Mouse (Mus musculus) G1E (cell line): ENCODE results near the gene Irf3. TPM values are rescaled to one million over a fixed set of nuclear protein-coding genes. Genes with fewer than 3 reads are reported as not detected.

Source experiments
- ATAC-seq: 2 replicates; pipeline ENCODE4 v1.8.0; 2016; ENCODE audit warnings: mild to moderate bottlenecking; ENCODE audit not compliant: insufficient number of reproducible peaks, poor library complexity, low FRiP score, severe bottlenecking; ENCODE audit errors: extremely low read depth
- DNase-seq: peaks from one replicate; pipeline ENCODE4 v3.0.0; 2012; ENCODE audit warnings: low spot score
- H3K27me3 ChIP-seq: 2 replicates; pipeline ENCODE4 v1.6.1; 2012; ENCODE audit warnings: mild to moderate bottlenecking, low read length, inconsistent platforms; ENCODE audit not compliant: insufficient read depth
- H3K36me3 ChIP-seq: replicated peaks from 2 replicates; pipeline ENCODE3; 2012; ENCODE audit warnings: mild to moderate bottlenecking, inconsistent platforms
- H3K4me1 ChIP-seq: 2 replicates; pipeline ENCODE4 v1.6.1; 2012; ENCODE audit warnings: low read depth, low read length, inconsistent platforms, mixed read lengths; ENCODE audit not compliant: insufficient read depth
- H3K4me3 ChIP-seq: 2 replicates; pipeline ENCODE4 v1.5.1; 2012; ENCODE audit warnings: low read depth, mild to moderate bottlenecking, inconsistent platforms, low read length, moderate library complexity, mixed read lengths
- H3K9me3 ChIP-seq: replicated peaks from 2 replicates; pipeline ENCODE4 v1.6.1; 2012; ENCODE audit warnings: inconsistent platforms
- CTCF ChIP-seq: IDR thresholded peaks from 2 replicates; pipeline ENCODE4 v1.5.1; 2012; ENCODE audit warnings: low read depth, low read length, inconsistent platforms, mixed read lengths
- GATA1 ChIP-seq: IDR thresholded peaks from 2 replicates; pipeline ENCODE4 v1.6.1; 2012; ENCODE audit warnings: borderline replicate concordance, low read length, inconsistent platforms, mixed read lengths
- GATA2 ChIP-seq: IDR thresholded peaks from 2 replicates; pipeline ENCODE4 v1.6.1; 2012; ENCODE audit warnings: low read depth, low read length, inconsistent platforms, borderline replicate concordance
- POLR2AphosphoS5 ChIP-seq: IDR thresholded peaks from 2 replicates; pipeline ENCODE4 v1.6.1; 2012; ENCODE audit warnings: low read depth, low read length, inconsistent platforms; ENCODE audit not compliant: insufficient replicate concordance
- TAL1 ChIP-seq: conservative IDR thresholded peaks from 2 replicates; pipeline ENCODE4 v1.6.1; 2012; ENCODE audit warnings: low read depth, low read length, inconsistent platforms, mixed read lengths
- polyA plus RNA-seq: library from polyadenylated mRNA; stranded (reverse); fragments of >175 nt; gene quantifications from 2 replicates; pipeline ENCODE4 v1.2.3, GENCODE M21; 2012
- total RNA-seq, 2 experiments: library from RNA; stranded (forward) in 1 of 2; stranded (reverse) in 1 of 2; fragments of 200-1000 nt in 1 of 2; fragments of >200 nt in 1 of 2; fragmentation: Nextera tagmentation in 1 of 2; gene quantifications; 2 replicates each; pipeline ENCODE4 v1.2.3; 2014 to 2017

Irf3 gene
- total and polyA plus RNA-seq, 3 experiments: 65.6 to 135 (median 107) TPM

DNA sequence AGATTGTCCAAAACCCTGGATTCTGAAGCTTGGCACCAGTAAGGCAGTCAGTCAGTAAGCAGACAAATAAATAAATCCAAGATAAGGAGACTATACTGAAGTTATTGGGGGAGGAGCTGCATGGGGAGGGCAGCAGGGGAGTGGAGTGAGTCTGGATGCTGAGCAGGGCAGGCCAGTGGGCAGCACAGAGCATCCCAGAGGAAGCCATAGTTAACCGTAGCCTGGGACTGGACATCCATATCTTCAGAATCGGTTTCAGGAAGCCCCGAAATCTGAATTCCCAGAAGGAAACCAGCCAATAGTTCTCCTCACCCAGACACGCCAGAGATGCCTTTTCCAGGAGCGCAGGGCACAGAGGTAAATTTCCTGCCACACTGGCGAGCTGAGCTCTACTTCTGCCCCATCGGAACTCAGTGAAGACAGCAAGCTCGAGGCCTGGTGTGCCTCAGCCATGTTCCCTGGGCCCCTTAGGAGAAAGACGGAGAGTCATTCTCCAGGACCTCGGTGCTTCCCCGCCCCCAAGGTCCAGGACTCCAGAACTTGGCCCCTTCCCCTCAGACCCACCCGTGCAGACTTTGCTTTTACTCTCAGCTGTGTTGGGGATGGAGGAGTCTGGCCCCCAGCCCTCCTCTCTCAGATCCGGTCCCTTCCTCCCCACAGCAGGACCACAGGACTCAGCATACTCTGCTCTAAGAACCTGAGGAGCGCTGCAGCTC is 23.9 kb upstream of the Irf3 start:
- H3K36me3 ChIP-seq: peaks cover 37% of the 10 kb centered on the region
- peak overlapping the region; percentile 25; the same call in 1 of the 2 replicates for H3K4me3 ChIP-seq
- TF ChIP-seq POLR2AphosphoS5: no peak
- TF ChIP-seq GATA2: no peak
- no peak for TF ChIP-seq GATA1
- no peak for TF ChIP-seq TAL1
- TF ChIP-seq CTCF: no peak
- no peak for DNase-seq
- peaks cover 30% of the 10 kb centered on the region for H3K27me3 ChIP-seq
- H3K9me3 ChIP-seq: no peaks in the 10 kb centered on the region
- H3K4me1 ChIP-seq: peaks cover 54% of the 10 kb centered on the region
- ATAC-seq: no peak

DNA sequence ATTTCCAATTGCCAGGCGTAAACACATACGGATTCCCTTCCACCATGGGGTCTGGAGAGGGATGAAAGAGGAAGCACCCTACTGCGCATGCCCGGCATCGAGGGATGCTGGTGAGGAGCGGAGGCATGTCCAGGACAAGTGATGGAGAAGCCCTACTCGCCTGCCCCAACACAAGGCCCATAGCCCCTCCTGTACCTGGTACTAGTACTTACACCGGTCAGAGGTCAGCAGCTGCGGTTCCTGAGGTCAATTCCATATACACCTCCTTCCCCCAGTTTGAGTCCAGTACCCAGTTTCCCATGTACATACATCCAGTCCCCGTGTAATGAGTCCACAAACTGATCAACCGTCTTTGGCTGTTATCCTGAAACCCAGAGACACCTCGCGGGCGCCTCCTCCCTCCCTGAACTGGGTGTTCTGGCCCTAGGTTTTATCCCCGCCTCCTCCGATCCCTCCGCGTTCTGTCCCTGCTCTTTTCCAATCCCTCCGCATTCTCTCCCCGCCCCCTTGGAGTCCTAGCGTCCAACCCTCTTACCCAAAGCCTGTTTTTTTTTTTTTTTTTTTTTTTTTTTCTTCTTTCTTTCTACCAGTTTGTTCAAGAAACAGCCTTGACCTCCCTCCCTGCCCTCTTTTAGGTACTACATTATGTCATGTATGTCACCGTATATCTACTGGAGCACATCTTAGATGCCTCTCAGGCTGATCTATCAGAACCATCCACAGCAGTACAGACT is 22.9 kb upstream of the Irf3 start, which contains the start of gene Cpt1c:
Gene Cpt1c (minus strand): TSS at position 469 of the 734 bp plus-strand sequence.
- H3K27me3 ChIP-seq: peaks cover 29% of the 10 kb centered on the region
- peak; percentile 55 for DNase-seq
- no peaks in the 10 kb centered on the region for H3K9me3 ChIP-seq
- H3K4me1 ChIP-seq: peaks cover 63% of the 10 kb centered on the region
- peak; percentile 8; the same call in 1 of the 2 replicates for ATAC-seq
- peak within 1 kb of the TSS; percentile 56; the same call in 1 of the 2 replicates for H3K4me3 ChIP-seq
- peaks cover 47% of the 10 kb centered on the region for H3K36me3 ChIP-seq
- TF ChIP-seq GATA1 (no peak), POLR2AphosphoS5 (peak; percentile 79)

DNA sequence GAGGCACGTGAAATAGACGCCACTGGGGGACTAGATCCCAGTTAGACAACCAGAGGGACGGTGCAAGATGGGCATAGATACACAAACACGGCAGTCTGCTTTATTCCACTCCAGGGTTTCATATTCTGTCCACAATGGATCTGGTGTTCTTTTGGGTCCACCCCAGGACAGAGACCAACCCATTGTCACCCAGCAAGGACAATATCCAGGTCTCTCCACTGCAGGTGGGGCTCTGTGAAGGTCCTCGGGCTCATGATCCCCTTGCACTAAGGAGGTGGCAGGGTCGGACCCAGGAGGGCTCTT is 22.4 kb upstream of the Irf3 start:
- Histone ChIP-seq H3K9me3 (no peaks in the 10 kb centered on the region), H3K27me3 (peaks cover 25% of the 10 kb centered on the region), H3K36me3 (peaks cover 52% of the 10 kb centered on the region), H3K4me1 (peaks cover 64% of the 10 kb centered on the region), H3K4me3 (no peak overlapping the region; the same call in 1 of the 2 replicates)
- no peak for TF ChIP-seq GATA2
- TF ChIP-seq CTCF: no peak
- TF ChIP-seq GATA1: no peak
- TF ChIP-seq TAL1: no peak
- no peak for TF ChIP-seq POLR2AphosphoS5
- ATAC-seq (no peak), DNase-seq (no peak)

DNA sequence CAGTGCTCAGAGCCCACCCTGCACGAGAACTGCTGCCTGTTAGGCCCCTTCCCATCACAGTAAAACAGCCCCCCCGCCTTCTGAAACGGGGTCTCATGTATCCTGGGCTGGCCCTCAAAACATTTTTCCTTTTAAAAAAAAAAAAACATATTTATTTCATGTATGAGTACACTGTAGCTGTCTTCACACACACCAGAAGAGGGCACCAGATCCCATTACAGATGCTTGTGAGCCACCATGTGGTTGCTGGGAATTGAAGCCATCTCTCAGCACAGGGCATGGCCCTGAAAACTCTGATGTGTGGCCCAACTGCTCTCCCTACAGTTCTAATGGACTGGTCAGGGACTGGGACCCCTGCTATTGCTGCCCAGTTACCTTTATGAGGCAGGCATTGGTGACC is 19.1 kb upstream of the Irf3 start:
- TF ChIP-seq POLR2AphosphoS5 (no peak), GATA2 (no peak), GATA1 (no peak), TAL1 (no peak), CTCF (no peak)
- H3K4me3 ChIP-seq: no peak overlapping the region
- ATAC-seq (no peak), DNase-seq (no peak)
- H3K27me3 ChIP-seq: peaks cover 8% of the 10 kb centered on the region
- peaks cover 85% of the 10 kb centered on the region for H3K36me3 ChIP-seq
- H3K9me3 ChIP-seq: no peaks in the 10 kb centered on the region
- peaks cover 61% of the 10 kb centered on the region for H3K4me1 ChIP-seq

DNA sequence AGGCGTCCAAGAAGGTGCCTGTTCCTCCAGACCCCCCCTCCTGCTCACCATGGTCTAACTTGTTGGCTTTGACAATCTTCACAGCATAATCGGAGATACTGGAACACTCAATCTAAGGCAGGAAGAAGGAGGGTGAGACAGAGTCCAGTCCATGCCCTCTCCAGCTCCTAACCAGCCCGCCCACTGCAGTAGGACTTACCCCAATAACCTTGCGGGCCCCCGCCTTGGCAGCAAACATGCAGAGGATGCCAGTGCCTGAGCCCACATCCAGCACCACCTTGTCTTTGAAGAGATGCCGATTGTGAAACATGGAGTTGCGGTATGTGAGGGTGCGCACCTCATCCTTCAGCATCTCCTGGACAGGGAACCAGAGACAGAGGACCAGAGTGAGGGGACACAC is 15.9 kb upstream of the Irf3 start:
- Histone ChIP-seq H3K9me3 (no peaks in the 10 kb centered on the region), H3K4me1 (peaks cover 65% of the 10 kb centered on the region), H3K27me3 (no peaks in the 10 kb centered on the region), H3K36me3 (peaks cover 86% of the 10 kb centered on the region), H3K4me3 (no peak overlapping the region)
- ATAC-seq (no peak), DNase-seq (no peak)
- TF ChIP-seq GATA2: no peak
- TF ChIP-seq POLR2AphosphoS5: no peak

DNA sequence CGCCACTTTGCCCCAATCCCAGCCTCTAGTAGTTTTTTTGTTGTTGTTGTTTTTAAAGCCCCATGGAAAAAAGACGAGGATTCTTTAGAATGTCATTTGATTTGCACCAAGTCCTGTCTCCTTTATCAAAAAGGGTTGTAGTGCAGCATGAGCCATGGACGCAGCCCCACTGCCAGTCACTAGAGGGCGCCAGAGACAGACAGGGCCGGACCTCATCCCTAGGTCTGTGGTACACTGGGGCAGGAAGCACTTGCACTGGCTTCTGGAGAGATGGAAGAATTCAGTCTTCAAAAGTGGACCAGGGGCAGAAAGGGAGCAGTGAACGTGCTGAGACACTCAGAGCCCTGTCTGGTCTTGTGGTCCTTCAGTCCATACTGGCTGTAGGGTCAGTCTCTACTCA is 14.4 kb upstream of the Irf3 start:
- ATAC-seq (no peak), DNase-seq (peak; percentile 68)
- Histone ChIP-seq H3K4me1 (peaks cover 64% of the 10 kb centered on the region), H3K27me3 (no peaks in the 10 kb centered on the region), H3K9me3 (no peaks in the 10 kb centered on the region), H3K36me3 (peaks cover 73% of the 10 kb centered on the region), H3K4me3 (no peak overlapping the region)
- TF ChIP-seq CTCF: peak; percentile 97
- no peak for TF ChIP-seq TAL1
